Mouse (Mus musculus): ENCODE results near the gene Olfr658. TPM values are rescaled to one million over a fixed set of nuclear protein-coding genes. Genes with fewer than 3 reads are reported as not detected.

Olfr658 gene
- not detected in 2 replicates for polyA plus RNA-seq (2012; rRNA removed; ENCODE audit: low replicate concordance)

DNA sequence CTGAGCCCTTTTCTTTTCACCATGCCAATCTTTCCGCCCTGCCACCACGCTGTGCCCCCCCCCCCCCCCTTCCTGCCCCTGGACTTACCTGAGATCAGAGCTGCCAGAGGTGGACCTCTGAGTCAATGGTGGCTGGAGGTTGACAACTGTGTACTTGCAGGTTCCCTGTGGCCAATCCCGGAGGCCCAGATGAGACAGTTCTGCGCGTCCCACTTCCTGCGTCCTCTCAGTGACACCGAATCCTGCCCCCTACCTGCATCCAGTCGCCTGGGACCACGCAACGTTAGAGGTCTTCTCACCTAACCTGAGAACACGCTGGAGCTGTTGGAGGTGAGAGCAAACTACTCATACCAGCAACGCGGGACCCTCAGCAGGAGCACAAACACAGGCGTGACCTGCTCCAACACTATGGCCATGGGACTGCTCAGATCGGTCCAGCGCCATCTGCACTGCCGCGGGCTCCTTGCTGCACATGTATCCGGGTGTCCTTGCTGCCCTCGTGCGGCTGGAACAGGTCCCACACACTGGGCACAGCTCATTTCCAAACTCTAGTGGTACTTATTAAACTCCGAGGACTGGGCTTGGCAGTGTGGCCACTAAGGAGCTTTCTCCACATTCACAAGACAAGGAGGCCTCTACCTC lies at the start of gene Olfr658:
TSS of gene Olfr658 (minus strand) at position 465 of the 642 bp plus-strand sequence.

DNA sequence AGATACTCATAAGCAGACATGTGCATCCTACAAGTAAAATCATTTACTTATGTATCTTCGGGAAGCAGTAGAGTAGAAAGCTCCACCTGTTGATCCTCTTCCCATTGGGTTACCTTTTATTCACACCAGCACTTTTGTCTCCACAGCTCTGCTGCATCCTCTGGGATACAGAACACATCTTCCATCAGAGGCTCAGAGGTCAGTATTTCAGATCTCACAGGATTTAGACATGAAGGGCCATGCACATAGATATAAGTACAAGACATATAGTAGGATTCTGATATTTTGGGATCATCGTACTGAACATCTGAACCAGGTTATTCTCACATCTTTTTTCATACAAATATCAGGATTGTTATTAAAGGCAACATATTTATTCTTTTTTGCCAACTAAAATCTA lies 39.1 kb upstream of the Olfr658 start, which contains the start of gene Olfr661:
TSS of gene Olfr661 (plus strand) at position 301 of the 400 bp plus-strand sequence.

DNA sequence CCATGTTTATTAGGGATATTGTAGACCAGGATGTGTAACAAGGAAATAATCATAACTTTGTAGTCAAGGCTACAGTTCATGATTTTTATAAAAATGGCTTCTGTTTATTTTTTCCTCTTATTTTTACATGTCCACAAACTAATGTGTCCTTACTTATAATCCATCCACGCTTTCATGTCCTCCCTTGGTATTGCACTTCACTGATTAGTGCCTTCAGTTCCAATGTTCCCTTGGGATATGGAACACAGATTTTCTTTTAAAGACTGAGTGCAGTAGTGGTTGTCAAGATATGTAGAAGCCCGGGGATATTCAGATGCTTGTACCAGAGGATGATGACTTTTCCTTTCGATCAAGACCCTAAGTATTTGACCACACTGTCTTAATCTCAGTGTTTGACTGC lies 19.3 kb upstream of the Olfr658 start, which contains the start of gene Olfr659:
TSS of gene Olfr659 (plus strand) at position 301 of the 400 bp plus-strand sequence.

DNA sequence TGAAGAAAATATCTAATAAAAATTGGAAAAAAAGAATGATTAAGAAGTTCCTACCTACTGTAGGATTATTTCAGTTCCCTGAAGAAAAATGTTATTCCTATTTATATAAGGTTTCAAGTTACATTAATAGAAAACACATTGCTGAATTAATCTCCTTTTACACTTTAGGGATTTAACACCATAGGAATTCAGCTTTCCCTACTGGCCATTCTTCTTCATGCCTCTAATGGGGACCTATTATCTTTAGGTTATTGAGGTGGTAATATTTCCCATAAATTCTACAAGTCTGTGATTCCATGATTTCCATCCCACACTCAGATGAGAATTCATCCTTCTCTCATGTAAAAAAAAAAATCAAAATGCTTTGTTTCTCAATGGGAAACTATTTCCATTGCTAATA lies 22.6 kb downstream of the Olfr658 start, which contains the start of gene Olfr657:
TSS of gene Olfr657 (plus strand) at position 301 of the 400 bp plus-strand sequence.

DNA sequence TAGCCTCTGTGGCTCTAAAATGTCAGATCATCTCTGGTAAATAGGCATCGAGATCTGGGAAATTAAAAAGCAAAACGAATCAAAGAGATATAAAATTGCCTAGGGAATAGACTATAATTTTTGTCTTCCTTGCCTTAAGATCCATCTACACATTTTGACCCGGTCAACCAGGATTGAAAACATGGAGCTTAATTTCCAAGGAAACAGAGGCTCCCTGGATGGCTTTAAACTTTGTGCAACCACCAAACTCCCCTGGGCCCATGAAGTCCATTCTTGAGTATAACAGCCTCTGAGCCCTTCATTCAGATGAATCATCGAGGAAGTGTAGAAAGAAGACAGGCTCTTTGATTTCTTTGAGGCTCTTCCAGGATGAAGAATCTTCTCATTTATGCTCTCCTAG lies 33.5 kb downstream of the Olfr658 start, which contains the start of gene Olfr656:
TSS of gene Olfr656 (plus strand) at position 301 of the 400 bp plus-strand sequence.

DNA sequence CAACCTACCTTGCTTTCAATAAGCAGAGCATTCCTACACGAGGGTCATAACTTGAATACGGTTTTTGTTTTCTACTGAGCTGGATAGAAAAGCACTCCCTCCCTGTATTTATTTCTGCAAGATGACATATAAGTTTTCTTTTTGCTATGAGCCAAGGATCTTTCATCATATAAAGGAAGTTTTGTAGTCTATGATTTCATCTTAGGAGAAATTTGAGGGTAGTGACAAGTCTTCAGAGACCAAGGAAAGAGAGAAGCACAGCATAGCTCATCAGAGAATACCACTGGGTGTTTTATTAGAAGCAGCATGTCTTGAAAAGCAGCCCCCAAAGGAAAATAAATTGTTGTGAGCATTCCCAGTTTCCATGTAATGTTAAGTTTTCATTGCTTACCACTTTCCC lies 45.4 kb downstream of the Olfr658 start, which contains the start of gene Olfr655:
TSS of gene Olfr655 (minus strand) at position 101 of the 400 bp plus-strand sequence.

Other genes with a start within 250 kb of the Olfr658 start
- 0.27 and 0.29 TPM in 2 replicates for gene Trim30c, start 246.5 kb downstream of the Olfr658 start, polyA plus RNA-seq (2012; rRNA removed; ENCODE audit: low replicate concordance)
- 5.6 and 13.5 TPM in 2 replicates for gene Trim30a, start 182.1 kb downstream of the Olfr658 start, polyA plus RNA-seq (2012; rRNA removed; ENCODE audit: low replicate concordance)
- 2.2 and 8.1 TPM in 2 replicates for gene Trim30d, start 139.5 kb downstream of the Olfr658 start, polyA plus RNA-seq (2012; rRNA removed; ENCODE audit: low replicate concordance)
- gene Olfr651, start 97.2 kb downstream of the Olfr658 start, polyA plus RNA-seq (2012; rRNA removed; ENCODE audit: low replicate concordance) = not detected in 2 replicates
- gene Olfr652, start 86.4 kb downstream of the Olfr658 start, polyA plus RNA-seq (2012; rRNA removed; ENCODE audit: low replicate concordance) = not detected in 2 replicates
- not detected in 2 replicates for gene Olfr653, start 70.0 kb downstream of the Olfr658 start, polyA plus RNA-seq (2012; rRNA removed; ENCODE audit: low replicate concordance)
- gene Olfr654, start 60.3 kb downstream of the Olfr658 start, polyA plus RNA-seq (2012; rRNA removed; ENCODE audit: low replicate concordance) = not detected in 2 replicates
- gene Olfr655, start 45.5 kb downstream of the Olfr658 start, polyA plus RNA-seq (2012; rRNA removed; ENCODE audit: low replicate concordance) = not detected in 2 replicates
- gene Olfr656, start 33.4 kb downstream of the Olfr658 start, polyA plus RNA-seq (2012; rRNA removed; ENCODE audit: low replicate concordance) = not detected in 2 replicates
- not detected in 2 replicates for gene Olfr657, start 22.5 kb downstream of the Olfr658 start, polyA plus RNA-seq (2012; rRNA removed; ENCODE audit: low replicate concordance)
- not detected in 2 replicates for gene Olfr659, start 19.4 kb upstream of the Olfr658 start, polyA plus RNA-seq (2012; rRNA removed; ENCODE audit: low replicate concordance)
- not detected in 2 replicates for gene Olfr661, start 39.2 kb upstream of the Olfr658 start, polyA plus RNA-seq (2012; rRNA removed; ENCODE audit: low replicate concordance)
- gene Usp17le, start 130.2 kb upstream of the Olfr658 start, polyA plus RNA-seq (2012; rRNA removed; ENCODE audit: low replicate concordance) = not detected in 2 replicates
- not detected in 2 replicates for gene Usp17lb, start 195.3 kb upstream of the Olfr658 start, polyA plus RNA-seq (2012; rRNA removed; ENCODE audit: low replicate concordance)
- not detected in 2 replicates for gene Usp17la, start 209.7 kb upstream of the Olfr658 start, polyA plus RNA-seq (2012; rRNA removed; ENCODE audit: low replicate concordance)
- gene Olfr665, start 230.7 kb upstream of the Olfr658 start, polyA plus RNA-seq (2012; rRNA removed; ENCODE audit: low replicate concordance) = not detected in 2 replicates
- not detected in 2 replicates for gene Olfr666, start 248.6 kb upstream of the Olfr658 start, polyA plus RNA-seq (2012; rRNA removed; ENCODE audit: low replicate concordance)